Mouse (Mus musculus) limb, embryonic 14.5 days (tissue): ENCODE data around the gene Rsad2. TPM values are rescaled to one million over a fixed set of nuclear protein-coding genes. Genes with fewer than 3 reads are reported as not detected.

Experiments
- ATAC-seq: fragments of 200-750 bp; cut with Nextera tagmentation; 2 replicates; pipeline ENCODE4 v1.8.0; 2017; ENCODE audit warnings: low read depth, moderate number of reproducible peaks, moderate TSS enrichment; ENCODE audit not compliant: low FRiP score
- DNase-seq: peaks from one replicate; pipeline ENCODE4 v3.0.0-alpha.2; 2015; ENCODE audit warnings: low spot score
- H3K27ac ChIP-seq: fragments of 300-500 bp; sonication (generic); replicated peaks from 2 replicates; pipeline ENCODE4 v1.5.1; 2014; ENCODE audit warnings: low read depth, mild to moderate bottlenecking, low read length, moderate library complexity, mixed read lengths
- H3K27me3 ChIP-seq: fragments of 300-500 bp; sonication (generic); 2 replicates; pipeline ENCODE4 v1.6.1; 2014; ENCODE audit warnings: low read length, mixed read lengths; ENCODE audit not compliant: control insufficient read depth, insufficient read depth
- H3K36me3 ChIP-seq: fragments of 300-500 bp; sonication (generic); 2 replicates; pipeline ENCODE4 v1.6.1; 2014; ENCODE audit warnings: mild to moderate bottlenecking, low read length, moderate library complexity, mixed read lengths; ENCODE audit not compliant: control insufficient read depth, insufficient read depth
- H3K4me1 ChIP-seq: fragments of 300-500 bp; sonication (generic); 2 replicates; pipeline ENCODE4 v1.6.1; 2014; ENCODE audit warnings: antibody characterized with exemption, low read length, mixed read lengths; ENCODE audit not compliant: control insufficient read depth, insufficient read depth
- H3K4me2 ChIP-seq: fragments of 300-500 bp; sonication (generic); replicated peaks from 2 replicates; pipeline ENCODE4 v1.6.1; 2014; ENCODE audit warnings: low read depth, mild to moderate bottlenecking, low read length, moderate library complexity; ENCODE audit not compliant: severe bottlenecking
- H3K4me3 ChIP-seq: fragments of 300-500 bp; sonication (generic); replicated peaks from 2 replicates; pipeline ENCODE4 v1.5.1; 2014; ENCODE audit warnings: low read length
- H3K9ac ChIP-seq: fragments of 300-500 bp; sonication (generic); 2 replicates; pipeline ENCODE4 v1.6.1; 2014; ENCODE audit warnings: mild to moderate bottlenecking, low read depth, low read length, moderate library complexity; ENCODE audit not compliant: severe bottlenecking
- H3K9me3 ChIP-seq: fragments of 300-500 bp; sonication (generic); 2 replicates; pipeline ENCODE4 v1.6.1; 2016; ENCODE audit warnings: low read length; ENCODE audit not compliant: control insufficient read depth
- POLR2A ChIP-seq: fragments of 200-500 bp; IDR thresholded peaks from 2 replicates; pipeline ENCODE4 v1.8.0; 2012; ENCODE audit warnings: inconsistent platforms, mild to moderate bottlenecking, moderate library complexity, borderline replicate concordance; ENCODE audit not compliant: insufficient read depth, insufficient read length; ENCODE audit errors: extremely low read depth
- WGBS: fragments of 180-500 bp; shearing (Covaris S2); extraction: QIAGEN DNeasy Blood & Tissue Kit; methylation state at CpG from one replicate; pipeline ENCODE4 v1.1.7; 2014; 5-methylcytosine and 5-hydroxymethylcytosine counted together
- polyA plus RNA-seq, 2 experiments: library from polyadenylated mRNA; depleted of rRNA in 1 of 2; stranded (reverse) in 1 of 2; unstranded in 1 of 2; fragments of >200 nt; fragmentation: Nextera tagmentation in 1 of 2; extraction: Ambion mirVana in 1 of 2; gene quantifications; 2 replicates each; pipeline versions ENCODE4 v1.2.1 to v1.2.3; 2012 to 2014

Rsad2 gene
- polyA plus RNA-seq, 2 experiments = 0.55 to 0.66 TPM

- 80% methylated on average over 7 of the region's 7 CpGs for WGBS
- peaks cover 23% of the 10 kb centered on the region for H3K4me1 ChIP-seq
- no peak for TF ChIP-seq POLR2A
Measured at GRCm38 (mm10) chr12:26416636-26417295, 39.5 kb downstream of the Rsad2 start.

DNA sequence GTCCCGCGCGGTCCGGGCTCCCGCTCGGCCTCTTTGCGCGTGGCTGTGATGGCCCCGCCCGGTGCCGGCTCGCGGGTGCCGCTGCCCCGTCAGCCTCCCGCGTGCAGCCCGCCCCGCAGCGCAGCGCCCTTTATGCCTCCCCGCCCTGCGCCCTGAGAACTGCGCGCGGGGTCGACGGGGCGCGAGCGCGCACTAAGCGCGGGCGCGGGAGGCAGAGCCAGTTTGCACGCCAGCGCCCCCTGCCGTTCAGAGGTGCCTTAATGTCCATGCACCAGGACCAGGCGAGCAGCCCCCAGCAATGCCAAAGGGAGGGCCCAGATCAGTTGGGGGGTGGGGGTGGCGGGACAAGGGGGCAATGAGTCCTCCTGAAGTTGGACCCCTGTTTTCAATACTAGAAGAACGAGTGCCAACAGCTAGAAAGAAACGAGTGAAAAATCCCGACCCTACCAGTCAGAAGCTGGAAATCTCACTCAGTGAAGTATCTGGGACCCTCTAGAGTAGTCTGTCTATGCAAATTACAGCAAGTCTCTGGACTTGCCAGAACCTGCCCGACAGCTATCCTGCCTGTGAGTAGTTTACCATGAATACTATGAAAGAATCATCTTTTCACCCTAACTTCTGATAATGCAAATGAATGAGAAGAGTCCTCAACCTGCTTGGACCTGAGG, 41.0 kb downstream of the Rsad2 start, which contains the start of gene Rnf144a:
Gene Rnf144a (minus strand): TSS at position 151 of the 668 bp plus-strand sequence.
- peak; percentile 89 for ATAC-seq
- TF ChIP-seq POLR2A = peak; percentile 63; the same call in 1 of the 2 replicates
- peaks cover 3% of the 10 kb centered on the region; the same call in 1 of the 2 replicates for H3K36me3 ChIP-seq

More at GRCm38 (mm10) chr12:26416636-26417295, 39.5 kb downstream of the Rsad2 start:
- no peaks in the 10 kb centered on the region for H3K9me3 ChIP-seq
- no peaks in the 10 kb centered on the region for H3K27me3 ChIP-seq
- ATAC-seq (no peak), DNase-seq (no peak)
- H3K36me3 ChIP-seq = no peaks in the 10 kb centered on the region
- H3K4me3 ChIP-seq = no peak overlapping the region
- H3K9ac ChIP-seq = no peak overlapping the region
- no peak overlapping the region for H3K4me2 ChIP-seq
- no peak overlapping the region for H3K27ac ChIP-seq

DNA sequence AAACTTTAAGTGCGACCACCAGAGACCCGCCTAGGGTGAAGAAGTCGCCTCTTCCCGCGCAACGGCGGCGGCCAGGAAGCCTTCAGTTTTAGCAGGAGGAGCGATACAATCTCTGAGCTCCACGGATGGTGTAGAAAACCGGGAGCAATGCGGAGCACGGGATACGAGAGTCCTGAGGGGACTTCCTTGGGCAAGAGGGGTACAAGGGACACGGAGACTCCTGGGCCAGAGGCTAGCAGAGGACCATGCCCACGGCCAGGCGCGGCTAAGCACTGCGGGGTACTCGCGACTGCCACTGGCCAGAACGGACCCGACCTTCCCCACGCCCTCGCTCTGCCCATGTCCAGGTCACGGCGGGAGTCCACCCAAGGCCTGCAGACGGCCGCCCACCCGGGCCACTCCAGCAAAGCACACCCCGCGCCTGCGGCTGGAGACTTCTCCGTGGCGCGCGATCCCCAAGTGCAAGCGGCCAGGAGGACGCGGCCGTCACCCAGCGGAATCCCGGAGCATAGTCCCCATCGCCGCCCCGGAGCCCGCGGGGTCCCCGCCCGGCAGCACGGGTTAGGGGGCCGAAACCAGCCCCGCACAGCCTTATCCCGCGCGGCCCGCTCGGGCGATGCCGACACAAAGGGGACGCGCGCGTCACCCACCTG, 41.7 kb downstream of the Rsad2 start:
- H3K4me1 ChIP-seq = peaks cover 35% of the 10 kb centered on the region
- H3K4me2 ChIP-seq = peak overlapping the region; percentile 64
- under 1% methylated on average over 32 of the region's 64 CpGs for WGBS
- peak overlapping the region; percentile 91 for H3K4me3 ChIP-seq
- H3K9ac ChIP-seq = peak overlapping the region; percentile 98
- no peak for TF ChIP-seq POLR2A
- H3K36me3 ChIP-seq = peaks cover 3% of the 10 kb centered on the region; the same call in 1 of the 2 replicates
- H3K27ac ChIP-seq = peak overlapping the region; percentile 81
- H3K9me3 ChIP-seq = no peaks in the 10 kb centered on the region
- no peaks in the 10 kb centered on the region for H3K27me3 ChIP-seq
- peak; percentile 68 for ATAC-seq
- no peak for DNase-seq

More for the DNA sequence above, 41.0 kb downstream of the Rsad2 start, which contains the start of gene Rnf144a:
- Histone ChIP-seq H3K4me3 (peak within 1 kb of the TSS; percentile 91), H3K9ac (peak within 1 kb of the TSS; percentile 98), H3K27ac (peak within 1 kb of the TSS; percentile 81), H3K4me2 (peak within 1 kb of the TSS; percentile 64), H3K9me3 (no peaks in the 10 kb centered on the region), H3K27me3 (no peaks in the 10 kb centered on the region), H3K4me1 (peaks cover 33% of the 10 kb centered on the region)
- WGBS = under 1% methylated on average over 38 of the region's 45 CpGs
- peak; percentile 91 for DNase-seq

DNA sequence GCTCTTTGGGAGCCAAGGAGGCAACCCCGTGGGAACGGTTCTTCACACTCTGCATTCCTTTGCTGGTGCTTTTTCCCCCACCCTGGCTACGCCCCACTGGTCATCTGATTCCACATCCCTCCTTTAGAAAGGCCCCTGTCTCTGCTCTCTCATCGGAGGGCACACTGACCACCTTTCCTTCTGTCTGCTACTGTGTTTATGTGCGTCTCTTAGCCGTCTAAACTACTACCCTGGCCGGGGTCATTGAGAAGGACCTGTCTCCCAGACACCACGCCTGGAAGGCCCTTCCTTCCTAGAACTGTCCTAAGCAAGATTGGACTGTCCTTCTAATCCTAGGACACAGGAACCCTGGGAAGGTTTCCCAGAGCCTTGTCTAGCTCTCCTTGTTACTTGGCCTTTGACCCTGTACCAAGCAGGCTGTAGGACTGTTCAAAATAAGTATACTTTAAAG, 42.3 kb downstream of the Rsad2 start:
- 3% methylated on average over 8 of the region's 8 CpGs for WGBS
- no peak for DNase-seq
- TF ChIP-seq POLR2A = no peak
- no peak for ATAC-seq
- H3K36me3 ChIP-seq = peaks cover 6% of the 10 kb centered on the region
- peak overlapping the region; percentile 64 for H3K4me2 ChIP-seq
- H3K4me1 ChIP-seq = peaks cover 37% of the 10 kb centered on the region
- H3K4me3 ChIP-seq = peak overlapping the region; percentile 91
- H3K9me3 ChIP-seq = no peaks in the 10 kb centered on the region
- H3K27me3 ChIP-seq = no peaks in the 10 kb centered on the region
- peak overlapping the region; percentile 81; the same call in 1 of the 2 replicates for H3K27ac ChIP-seq
- H3K9ac ChIP-seq = peak overlapping the region; percentile 98

DNA sequence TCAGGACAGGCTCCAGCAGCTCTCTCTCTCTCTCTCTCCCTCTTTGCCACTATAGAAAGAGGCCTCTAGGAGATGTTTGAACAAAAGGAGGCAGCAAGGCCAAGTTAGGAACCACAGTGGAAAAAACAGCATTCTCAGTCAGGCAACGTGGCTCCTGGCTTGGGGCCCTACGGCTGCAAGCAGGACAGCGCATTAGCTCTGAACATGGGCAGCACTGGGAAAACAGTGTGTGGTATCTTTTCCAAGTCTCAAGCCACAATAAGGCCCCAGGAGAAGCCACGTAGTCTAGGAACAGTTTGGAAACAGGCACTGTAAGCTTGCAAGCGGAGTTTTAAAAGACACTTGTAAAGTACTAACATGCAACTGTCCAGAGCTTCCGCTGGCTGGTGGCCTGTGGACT, 43.5 kb downstream of the Rsad2 start:
- H3K9me3 ChIP-seq = no peaks in the 10 kb centered on the region
- peaks cover 37% of the 10 kb centered on the region for H3K4me1 ChIP-seq
- WGBS = 43% methylated on average over 6 of the region's 6 CpGs
- TF ChIP-seq POLR2A = no peak
- ATAC-seq (no peak), DNase-seq (no peak)
- H3K36me3 ChIP-seq = peaks cover 15% of the 10 kb centered on the region
- H3K27me3 ChIP-seq = no peaks in the 10 kb centered on the region
- peak overlapping the region; percentile 91 for H3K4me3 ChIP-seq
- H3K27ac ChIP-seq = peak overlapping the region; percentile 45
- peak overlapping the region; percentile 64 for H3K4me2 ChIP-seq
- 0 out of 2 replicates have a peak overlapping the region, but pooled peaks have one; percentile 98 for H3K9ac ChIP-seq
